Mouse (Mus musculus): ENCODE results near the gene Stpg2. TPM values are rescaled to one million over a fixed set of nuclear protein-coding genes. Genes with fewer than 3 reads are reported as not detected.

The Stpg2 gene
- polyA plus RNA-seq, 1 experiment = not detected

DNA sequence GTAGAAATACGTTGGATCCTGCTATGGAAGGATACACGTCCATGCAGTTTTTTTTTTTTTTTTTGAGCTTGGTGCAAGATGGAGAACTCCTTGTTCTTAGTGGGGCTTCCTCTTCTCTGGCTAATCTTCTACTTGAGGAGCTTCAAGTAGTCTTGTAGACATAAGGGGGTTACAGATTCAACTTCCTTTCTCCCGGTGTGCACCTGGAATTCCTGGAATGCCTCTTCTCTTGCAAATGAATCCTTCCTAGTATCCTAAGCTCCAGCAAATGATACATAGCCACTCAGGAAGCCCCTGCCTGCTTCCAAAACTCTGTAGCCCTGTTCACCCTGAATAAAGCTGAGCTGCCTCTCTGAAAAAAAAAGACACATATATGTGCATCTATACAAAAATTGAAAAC, 409.1 kb downstream of the Stpg2 start:
- Histone ChIP-seq H3K27me3 (ENCODE audit: control insufficient read depth, insufficient read depth, low read length, poor library complexity, severe bottlenecking) (no peaks in the 10 kb centered on the region), H3K9ac (ENCODE audit: low read depth, poor library complexity, severe bottlenecking) (no peak overlapping the region), H3K9me3 (replicated peaks; ENCODE audit: control insufficient read depth, insufficient read depth, low read length, poor library complexity, severe bottlenecking) (no peaks in the 10 kb centered on the region), H3K27ac (ENCODE audit: insufficient read depth, low read length) (peak overlapping the region; percentile 28; the same call in 1 of the 2 replicates), H3K4me1 (ENCODE audit: control insufficient read depth, insufficient read depth, low read length) (no peaks in the 10 kb centered on the region), H3K4me3 (ENCODE audit: low read depth, low read length) (no peak overlapping the region), H3K36me3 (ENCODE audit: control insufficient read depth, insufficient read depth, low read length, poor library complexity, severe bottlenecking) (no peaks in the 10 kb centered on the region)
- no peak for TF ChIP-seq EP300 (IDR thresholded peaks at IDR 0.05; ENCODE audit: insufficient read depth, low read depth, low read length)
- no peak for TF ChIP-seq CTCF (IDR thresholded peaks at IDR 0.05; ENCODE audit: low read depth, low read length)
- no peak for TF ChIP-seq POLR2A (IDR thresholded peaks at IDR 0.05; ENCODE audit: insufficient read depth, low read length)

DNA sequence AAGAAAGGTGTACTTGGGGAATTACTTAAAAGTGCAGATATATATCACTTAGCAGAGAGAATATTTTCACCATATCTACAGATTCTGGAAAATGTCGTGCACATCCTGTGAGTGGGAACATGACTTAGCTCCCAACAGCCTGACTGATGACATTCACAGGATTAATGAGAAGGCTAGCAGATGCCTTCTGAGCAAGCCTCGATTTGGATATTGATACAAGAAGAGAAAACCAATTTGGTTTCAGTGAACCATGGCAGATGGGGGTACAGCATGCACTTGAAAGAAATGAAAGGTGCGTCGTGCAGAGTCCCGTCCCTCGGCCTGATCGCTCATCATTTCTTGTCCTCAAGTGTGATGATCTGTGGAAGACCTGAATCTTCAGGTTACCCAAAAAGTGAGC, 410.3 kb downstream of the Stpg2 start:
- H3K9me3 ChIP-seq (replicated peaks; ENCODE audit: control insufficient read depth, insufficient read depth, low read length, poor library complexity, severe bottlenecking) = no peaks in the 10 kb centered on the region
- no peak overlapping the region for H3K4me3 ChIP-seq (ENCODE audit: low read depth, low read length)
- no peaks in the 10 kb centered on the region for H3K27me3 ChIP-seq (ENCODE audit: control insufficient read depth, insufficient read depth, low read length, poor library complexity, severe bottlenecking)
- H3K36me3 ChIP-seq (ENCODE audit: control insufficient read depth, insufficient read depth, low read length, poor library complexity, severe bottlenecking) = no peaks in the 10 kb centered on the region
- H3K9ac ChIP-seq (ENCODE audit: low read depth, poor library complexity, severe bottlenecking) = no peak overlapping the region
- TF ChIP-seq EP300 (IDR thresholded peaks at IDR 0.05; ENCODE audit: insufficient read depth, low read depth, low read length) (no peak), POLR2A (IDR thresholded peaks at IDR 0.05; ENCODE audit: insufficient read depth, low read length) (no peak), CTCF (IDR thresholded peaks at IDR 0.05; ENCODE audit: low read depth, low read length) (no peak)
- no peak overlapping the region for H3K27ac ChIP-seq (ENCODE audit: insufficient read depth, low read length)
- H3K4me1 ChIP-seq (ENCODE audit: control insufficient read depth, insufficient read depth, low read length) = no peaks in the 10 kb centered on the region

DNA sequence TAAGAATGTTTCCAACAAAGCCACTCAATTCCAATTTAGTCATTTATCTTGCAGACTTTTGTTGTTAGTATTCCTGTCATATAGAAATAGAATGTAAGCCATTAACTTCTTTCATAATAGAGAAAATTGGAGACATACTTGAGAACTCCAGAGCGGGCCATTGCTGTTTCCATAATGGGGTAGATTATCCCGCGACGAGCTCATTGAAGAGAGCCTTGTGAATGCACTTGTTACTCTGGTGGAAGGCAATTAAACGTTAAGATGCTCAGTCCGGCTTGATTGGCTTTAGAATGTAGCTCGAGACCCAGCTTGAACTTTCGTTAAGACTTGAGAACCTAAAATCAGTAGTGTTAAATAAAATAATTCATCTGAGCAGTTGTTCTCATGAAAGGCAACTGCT, 432.4 kb downstream of the Stpg2 start:
- H3K4me1 ChIP-seq (ENCODE audit: control insufficient read depth, insufficient read depth, low read length) = no peaks in the 10 kb centered on the region
- no peaks in the 10 kb centered on the region for H3K36me3 ChIP-seq (ENCODE audit: control insufficient read depth, insufficient read depth, low read length, poor library complexity, severe bottlenecking)
- H3K9ac ChIP-seq (ENCODE audit: low read depth, poor library complexity, severe bottlenecking) = no peak overlapping the region
- no peaks in the 10 kb centered on the region for H3K27me3 ChIP-seq (ENCODE audit: control insufficient read depth, insufficient read depth, low read length, poor library complexity, severe bottlenecking)
- no peaks in the 10 kb centered on the region for H3K9me3 ChIP-seq (replicated peaks; ENCODE audit: control insufficient read depth, insufficient read depth, low read length, poor library complexity, severe bottlenecking)
- no peak overlapping the region for H3K4me3 ChIP-seq (ENCODE audit: low read depth, low read length)
- H3K27ac ChIP-seq (ENCODE audit: insufficient read depth, low read length) = no peak overlapping the region
- no peak for TF ChIP-seq CTCF (IDR thresholded peaks at IDR 0.05; ENCODE audit: low read depth, low read length)
- no peak for TF ChIP-seq POLR2A (IDR thresholded peaks at IDR 0.05; ENCODE audit: insufficient read depth, low read length)
- no peak for TF ChIP-seq EP300 (IDR thresholded peaks at IDR 0.05; ENCODE audit: insufficient read depth, low read depth, low read length)

DNA sequence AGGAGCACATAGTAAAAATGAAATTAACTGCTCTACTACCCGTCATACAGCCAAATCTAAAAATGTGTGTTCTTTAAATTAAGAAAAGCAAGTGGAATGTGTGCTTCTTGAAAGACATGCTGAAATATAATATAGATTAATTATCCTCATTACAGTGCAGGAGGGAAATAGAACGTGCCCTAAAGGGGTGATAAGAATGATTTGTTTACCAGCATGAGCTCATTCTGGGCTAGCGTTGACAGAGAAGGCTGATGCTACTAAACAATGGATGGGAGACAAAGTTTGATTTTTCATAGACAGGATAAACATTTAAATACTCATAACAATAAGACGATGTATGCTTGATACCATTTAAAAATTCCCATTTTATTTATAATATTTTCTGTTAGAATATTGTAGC, 446.0 kb downstream of the Stpg2 start:
- Histone ChIP-seq H3K9me3 (replicated peaks; ENCODE audit: control insufficient read depth, insufficient read depth, low read length, poor library complexity, severe bottlenecking) (no peaks in the 10 kb centered on the region), H3K4me3 (ENCODE audit: low read depth, low read length) (no peak overlapping the region), H3K27me3 (ENCODE audit: control insufficient read depth, insufficient read depth, low read length, poor library complexity, severe bottlenecking) (no peaks in the 10 kb centered on the region), H3K4me1 (ENCODE audit: control insufficient read depth, insufficient read depth, low read length) (no peaks in the 10 kb centered on the region), H3K36me3 (ENCODE audit: control insufficient read depth, insufficient read depth, low read length, poor library complexity, severe bottlenecking) (no peaks in the 10 kb centered on the region), H3K27ac (ENCODE audit: insufficient read depth, low read length) (no peak overlapping the region), H3K9ac (ENCODE audit: low read depth, poor library complexity, severe bottlenecking) (no peak overlapping the region)
- no peak for TF ChIP-seq POLR2A (IDR thresholded peaks at IDR 0.05; ENCODE audit: insufficient read depth, low read length)
- TF ChIP-seq EP300 (IDR thresholded peaks at IDR 0.05; ENCODE audit: insufficient read depth, low read depth, low read length) = no peak
- TF ChIP-seq CTCF (IDR thresholded peaks at IDR 0.05; ENCODE audit: low read depth, low read length) = no peak

DNA sequence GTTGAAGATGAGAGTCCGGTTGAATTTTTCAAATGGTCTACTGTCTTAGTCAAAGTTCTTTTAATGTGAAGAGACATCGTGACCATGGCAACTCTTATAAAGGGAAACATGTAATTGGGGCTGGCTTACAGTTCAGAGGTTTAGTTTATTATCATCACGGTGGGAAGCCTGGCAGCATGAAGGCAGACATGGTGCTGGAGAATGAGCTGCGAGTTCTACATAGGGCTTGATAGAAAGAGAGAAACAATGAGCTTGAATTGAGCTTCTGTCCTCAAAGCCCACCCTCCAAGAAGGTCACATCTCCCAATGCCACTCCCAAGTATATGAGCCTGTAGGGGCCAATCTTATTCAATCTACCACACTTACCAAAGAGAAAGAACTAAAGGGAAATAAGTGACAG, 453.9 kb downstream of the Stpg2 start:
- Histone ChIP-seq H3K4me3 (ENCODE audit: low read depth, low read length) (no peak overlapping the region), H3K27ac (ENCODE audit: insufficient read depth, low read length) (no peak overlapping the region), H3K36me3 (ENCODE audit: control insufficient read depth, insufficient read depth, low read length, poor library complexity, severe bottlenecking) (no peaks in the 10 kb centered on the region), H3K27me3 (ENCODE audit: control insufficient read depth, insufficient read depth, low read length, poor library complexity, severe bottlenecking) (no peaks in the 10 kb centered on the region), H3K9me3 (replicated peaks; ENCODE audit: control insufficient read depth, insufficient read depth, low read length, poor library complexity, severe bottlenecking) (no peaks in the 10 kb centered on the region), H3K4me1 (ENCODE audit: control insufficient read depth, insufficient read depth, low read length) (no peaks in the 10 kb centered on the region), H3K9ac (ENCODE audit: low read depth, poor library complexity, severe bottlenecking) (no peak overlapping the region)
- TF ChIP-seq CTCF (IDR thresholded peaks at IDR 0.05; ENCODE audit: low read depth, low read length) = no peak
- no peak for TF ChIP-seq EP300 (IDR thresholded peaks at IDR 0.05; ENCODE audit: insufficient read depth, low read depth, low read length)
- TF ChIP-seq POLR2A (IDR thresholded peaks at IDR 0.05; ENCODE audit: insufficient read depth, low read length) = no peak

DNA sequence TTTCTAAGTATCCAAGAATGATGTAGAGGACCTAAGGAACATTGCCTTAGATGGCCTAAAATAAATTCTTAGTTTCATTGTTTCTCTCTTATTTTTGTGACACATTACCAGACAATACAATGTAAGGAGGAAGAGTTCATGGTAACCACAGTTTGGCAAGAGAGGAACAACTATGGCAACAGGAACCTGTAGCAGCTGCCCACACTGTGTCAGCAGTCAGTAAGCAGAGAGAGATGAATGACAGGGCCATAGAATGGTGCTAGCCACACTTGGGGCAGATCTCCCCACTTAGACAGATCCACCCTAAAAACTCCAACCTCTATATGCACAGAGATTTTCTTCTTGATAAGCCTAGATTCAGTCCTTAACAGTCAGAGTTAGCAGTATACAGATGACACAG, 456.7 kb downstream of the Stpg2 start:
- Histone ChIP-seq H3K9ac (ENCODE audit: low read depth, poor library complexity, severe bottlenecking) (no peak overlapping the region), H3K4me1 (ENCODE audit: control insufficient read depth, insufficient read depth, low read length) (no peaks in the 10 kb centered on the region), H3K36me3 (ENCODE audit: control insufficient read depth, insufficient read depth, low read length, poor library complexity, severe bottlenecking) (no peaks in the 10 kb centered on the region), H3K27ac (ENCODE audit: insufficient read depth, low read length) (no peak overlapping the region), H3K4me3 (ENCODE audit: low read depth, low read length) (no peak overlapping the region), H3K27me3 (ENCODE audit: control insufficient read depth, insufficient read depth, low read length, poor library complexity, severe bottlenecking) (no peaks in the 10 kb centered on the region), H3K9me3 (replicated peaks; ENCODE audit: control insufficient read depth, insufficient read depth, low read length, poor library complexity, severe bottlenecking) (no peaks in the 10 kb centered on the region)
- no peak for TF ChIP-seq CTCF (IDR thresholded peaks at IDR 0.05; ENCODE audit: low read depth, low read length)
- TF ChIP-seq POLR2A (IDR thresholded peaks at IDR 0.05; ENCODE audit: insufficient read depth, low read length) = no peak
- no peak for TF ChIP-seq EP300 (IDR thresholded peaks at IDR 0.05; ENCODE audit: insufficient read depth, low read depth, low read length)

Measured in ES-Bruce4 (cell line).